Mouse (Mus musculus): ENCODE measurements around the gene Exosc1. TPM values are rescaled to one million over a fixed set of nuclear protein-coding genes. Genes with fewer than 3 reads are reported as not detected.
A peak's percentile ranks its signal among the peaks of the same experiment; 100 is the strongest.

Gene Exosc1
- polyA plus RNA-seq, 1 experiment from 2014 or later, result 69.3 TPM

DNA sequence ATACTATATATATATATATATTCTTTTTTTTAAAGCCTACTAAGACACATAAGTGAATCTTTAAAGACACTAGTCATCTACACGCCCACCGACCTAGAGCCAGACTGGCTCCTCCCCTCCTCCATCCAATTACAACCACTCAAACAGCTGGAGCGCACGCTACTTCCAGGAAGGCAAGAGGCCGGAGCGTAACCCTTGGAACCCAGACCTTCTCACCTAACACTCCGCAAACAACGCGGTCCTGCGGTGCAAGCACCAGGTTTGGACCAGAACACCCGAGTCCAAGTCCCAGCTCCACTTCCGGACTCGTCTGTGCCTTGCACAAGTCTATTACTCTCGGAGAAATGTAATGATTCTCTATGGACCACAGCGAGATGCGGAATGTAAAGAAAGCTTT lies 47.2 kb upstream of the Exosc1 start:
- ATAC-seq (replicated peaks; ENCODE audit: low FRiP score, low read depth) (no peak; the same call in 1 of the 2 replicates), DNase-seq (ENCODE audit: low spot score) (peak; percentile 72)
- under 1% methylated on average over 16 of the region's 16 CpGs for WGBS
- H3K4me2 ChIP-seq (ENCODE audit: low read length), result peak overlapping the region; percentile 74
- H3K9me3 ChIP-seq (replicated peaks; ENCODE audit: low read length), result no peaks in the 10 kb centered on the region
- H3K4me1 ChIP-seq (replicated peaks; ENCODE audit: insufficient read depth, low read length), result 0 out of 2 replicates have a peak, but pooled peaks cover 3% of the 10 kb centered on the region
- peak overlapping the region; percentile 86 for H3K4me3 ChIP-seq (replicated peaks; ENCODE audit: low read depth, low read length)
- no peaks in the 10 kb centered on the region for H3K36me3 ChIP-seq (ENCODE audit: insufficient read depth, low read length)
- H3K27me3 ChIP-seq (ENCODE audit: insufficient read depth, low read length), result no peaks in the 10 kb centered on the region
- H3K27ac ChIP-seq, result peak overlapping the region; percentile 95
- peak overlapping the region; percentile 69 for H3K9ac ChIP-seq (ENCODE audit: low read depth, low read length)
- no peak for TF ChIP-seq CTCF (IDR thresholded peaks at IDR 0.05; ENCODE audit: low read depth)

DNA sequence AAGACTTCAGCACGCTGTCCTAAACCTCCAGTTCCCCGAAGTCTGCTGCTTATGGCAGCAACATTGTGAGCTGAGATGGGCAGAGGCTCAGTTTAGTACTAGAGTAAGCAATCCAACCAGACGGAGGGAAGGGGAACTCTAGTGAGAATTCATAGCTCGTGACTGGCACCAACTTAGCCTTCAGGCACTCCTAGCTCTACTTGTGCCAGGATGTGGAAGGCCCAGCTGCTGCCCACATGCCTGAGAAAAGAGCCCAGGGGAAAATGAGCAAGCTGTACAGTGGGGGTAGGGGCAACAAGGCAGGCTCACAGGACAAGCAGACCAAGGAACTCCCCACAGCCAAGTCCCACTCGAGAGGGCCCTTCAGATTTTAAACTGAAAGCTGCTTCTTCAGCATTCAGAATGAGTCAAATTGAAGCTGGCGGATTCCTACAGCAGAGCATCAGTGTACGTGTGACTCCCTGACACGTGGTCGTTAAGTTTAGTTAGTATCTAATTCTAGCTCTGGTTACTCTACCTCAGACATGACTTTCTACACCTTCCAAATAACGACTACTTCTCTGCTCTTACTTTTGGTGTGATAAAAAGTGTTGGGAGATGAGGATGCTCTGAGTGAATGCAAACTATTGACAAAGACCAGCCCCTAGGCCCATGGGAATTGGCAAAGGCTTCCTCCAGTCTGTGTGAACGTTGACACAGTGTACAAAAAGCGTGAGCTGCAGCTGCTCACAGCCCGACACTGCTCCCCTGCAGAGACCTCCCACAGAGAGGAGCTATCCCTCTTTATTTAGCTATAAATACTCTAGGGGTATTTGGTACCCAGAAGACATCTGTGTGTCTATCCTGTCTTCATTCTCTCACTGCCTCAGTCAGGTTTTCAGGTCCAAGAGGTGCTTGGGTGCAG lies 40.9 kb upstream of the Exosc1 start:
- 57% methylated on average over 13 of the region's 13 CpGs for WGBS
- no peak overlapping the region for H3K4me2 ChIP-seq (ENCODE audit: low read length)

GRCm38 (mm10) chr19:41969618-41970017 lies 36.4 kb upstream of the Exosc1 start:
- Histone ChIP-seq H3K4me3 (replicated peaks; ENCODE audit: low read depth, low read length) (no peak overlapping the region), H3K4me1 (replicated peaks; ENCODE audit: insufficient read depth, low read length) (no peaks in the 10 kb centered on the region), H3K27me3 (ENCODE audit: insufficient read depth, low read length) (no peaks in the 10 kb centered on the region), H3K4me2 (ENCODE audit: low read length) (no peak overlapping the region), H3K36me3 (ENCODE audit: insufficient read depth, low read length) (peaks cover 27% of the 10 kb centered on the region; the same call in 1 of the 2 replicates), H3K9me3 (replicated peaks; ENCODE audit: low read length) (no peaks in the 10 kb centered on the region), H3K9ac (ENCODE audit: low read depth, low read length) (no peak overlapping the region), H3K27ac (no peak overlapping the region)
- WGBS, result 93% methylated on average over 7 of the region's 7 CpGs
- ATAC-seq (replicated peaks; ENCODE audit: low FRiP score, low read depth) (no peak), DNase-seq (ENCODE audit: low spot score) (no peak)
- TF ChIP-seq CTCF (IDR thresholded peaks at IDR 0.05; ENCODE audit: low read depth), result no peak

More for the DNA sequence above, 40.9 kb upstream of the Exosc1 start:
- ATAC-seq (replicated peaks; ENCODE audit: low FRiP score, low read depth) (no peak), DNase-seq (ENCODE audit: low spot score) (no peak)
- no peak for TF ChIP-seq CTCF (IDR thresholded peaks at IDR 0.05; ENCODE audit: low read depth)
- Histone ChIP-seq H3K4me1 (replicated peaks; ENCODE audit: insufficient read depth, low read length) (no peaks in the 10 kb centered on the region), H3K36me3 (ENCODE audit: insufficient read depth, low read length) (0 out of 2 replicates have a peak, but pooled peaks cover 3% of the 10 kb centered on the region), H3K4me3 (replicated peaks; ENCODE audit: low read depth, low read length) (no peak overlapping the region), H3K27me3 (ENCODE audit: insufficient read depth, low read length) (no peaks in the 10 kb centered on the region), H3K9me3 (replicated peaks; ENCODE audit: low read length) (no peaks in the 10 kb centered on the region), H3K27ac (0 out of 2 replicates have a peak overlapping the region, but pooled peaks have one; percentile 38), H3K9ac (ENCODE audit: low read depth, low read length) (no peak overlapping the region; the same call in 1 of the 2 replicates)

DNA sequence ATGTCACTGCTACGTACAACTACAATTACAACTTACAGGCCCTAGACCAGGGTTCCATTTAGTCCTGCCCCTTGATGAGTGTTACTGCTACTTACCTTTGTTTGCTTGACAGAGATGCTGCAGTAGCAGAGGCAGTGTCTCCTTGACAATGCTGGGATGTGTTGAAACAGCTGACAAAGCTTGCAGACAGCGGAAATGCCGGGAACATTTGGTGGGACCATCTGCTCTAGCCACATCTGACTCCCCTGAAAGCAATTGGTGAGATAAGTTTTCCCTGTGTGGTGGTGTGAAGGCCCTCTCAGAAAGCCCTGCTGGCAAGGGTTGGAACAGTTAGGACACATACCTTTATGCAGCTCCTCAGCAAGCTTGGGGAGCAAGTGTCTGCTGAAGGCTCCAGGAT lies 20.4 kb upstream of the Exosc1 start:
- H3K36me3 ChIP-seq (ENCODE audit: insufficient read depth, low read length), result peaks cover 83% of the 10 kb centered on the region
- H3K9me3 ChIP-seq (replicated peaks; ENCODE audit: low read length), result no peaks in the 10 kb centered on the region
- H3K27ac ChIP-seq, result no peak overlapping the region
- no peak for TF ChIP-seq CTCF (IDR thresholded peaks at IDR 0.05; ENCODE audit: low read depth)
- no peak overlapping the region for H3K4me2 ChIP-seq (ENCODE audit: low read length)
- ATAC-seq (replicated peaks; ENCODE audit: low FRiP score, low read depth) (no peak), DNase-seq (ENCODE audit: low spot score) (no peak)
- no peak overlapping the region for H3K9ac ChIP-seq (ENCODE audit: low read depth, low read length)
- H3K4me3 ChIP-seq (replicated peaks; ENCODE audit: low read depth, low read length), result no peak overlapping the region
- 85% methylated on average over 3 of the region's 3 CpGs for WGBS
- H3K4me1 ChIP-seq (replicated peaks; ENCODE audit: insufficient read depth, low read length), result no peaks in the 10 kb centered on the region
- H3K27me3 ChIP-seq (ENCODE audit: insufficient read depth, low read length), result no peaks in the 10 kb centered on the region

DNA sequence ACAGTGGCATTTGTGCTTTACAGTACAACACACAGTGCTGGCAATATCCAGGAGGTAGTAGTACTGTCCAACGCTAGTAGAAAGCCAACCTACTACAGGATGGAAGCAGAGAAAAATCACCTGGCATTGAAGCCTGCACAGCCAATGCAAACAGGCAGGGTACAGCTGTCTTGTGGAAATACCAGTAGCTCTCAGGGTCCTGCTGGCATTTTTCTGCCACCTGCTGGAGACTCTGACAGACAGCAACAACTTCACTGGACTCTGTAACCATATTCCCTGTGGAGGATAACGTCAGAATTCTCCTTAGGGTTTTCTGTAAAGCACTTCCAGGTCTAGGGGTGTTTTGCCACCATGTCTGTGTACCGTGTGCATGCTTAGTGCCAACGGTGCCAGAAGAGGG lies 19.1 kb upstream of the Exosc1 start:
- Histone ChIP-seq H3K27ac (no peak overlapping the region), H3K36me3 (ENCODE audit: insufficient read depth, low read length) (peaks cover 78% of the 10 kb centered on the region), H3K9me3 (replicated peaks; ENCODE audit: low read length) (no peaks in the 10 kb centered on the region), H3K9ac (ENCODE audit: low read depth, low read length) (no peak overlapping the region), H3K27me3 (ENCODE audit: insufficient read depth, low read length) (no peaks in the 10 kb centered on the region), H3K4me1 (replicated peaks; ENCODE audit: insufficient read depth, low read length) (no peaks in the 10 kb centered on the region), H3K4me2 (ENCODE audit: low read length) (no peak overlapping the region), H3K4me3 (replicated peaks; ENCODE audit: low read depth, low read length) (no peak overlapping the region)
- ATAC-seq (replicated peaks; ENCODE audit: low FRiP score, low read depth) (no peak), DNase-seq (ENCODE audit: low spot score) (peak; percentile 33)
- WGBS, result 80% methylated on average over 4 of the region's 4 CpGs
- peak; percentile 70 for TF ChIP-seq CTCF (IDR thresholded peaks at IDR 0.05; ENCODE audit: low read depth)

DNA sequence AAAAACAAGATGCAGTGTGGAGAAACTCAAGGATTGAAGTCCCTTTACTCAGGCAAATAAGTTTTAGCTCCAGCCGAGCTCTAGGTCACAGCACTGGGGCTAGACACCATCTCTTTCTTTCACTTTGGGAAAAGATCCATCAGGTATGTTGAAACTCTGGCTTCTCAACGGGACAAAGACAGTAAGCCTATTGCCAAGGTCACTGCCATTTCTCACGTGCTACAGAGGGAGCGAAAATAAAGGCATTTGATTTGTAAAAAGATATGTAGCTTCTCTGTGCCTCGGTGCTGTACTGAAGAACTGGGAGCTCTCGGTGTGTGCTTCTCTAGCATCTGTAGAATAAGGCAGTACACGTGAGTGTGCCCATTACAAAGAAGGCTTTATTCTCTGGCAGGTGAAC lies 10.6 kb upstream of the Exosc1 start:
- no peaks in the 10 kb centered on the region for H3K9me3 ChIP-seq (replicated peaks; ENCODE audit: low read length)
- ATAC-seq (replicated peaks; ENCODE audit: low FRiP score, low read depth) (no peak), DNase-seq (ENCODE audit: low spot score) (no peak)
- no peak for TF ChIP-seq CTCF (IDR thresholded peaks at IDR 0.05; ENCODE audit: low read depth)
- no peak overlapping the region for H3K4me3 ChIP-seq (replicated peaks; ENCODE audit: low read depth, low read length)
- H3K9ac ChIP-seq (ENCODE audit: low read depth, low read length), result no peak overlapping the region
- H3K36me3 ChIP-seq (ENCODE audit: insufficient read depth, low read length), result peaks cover 78% of the 10 kb centered on the region
- 87% methylated on average over 7 of the region's 7 CpGs for WGBS
- H3K27ac ChIP-seq, result no peak overlapping the region
- no peak overlapping the region for H3K4me2 ChIP-seq (ENCODE audit: low read length)
- H3K27me3 ChIP-seq (ENCODE audit: insufficient read depth, low read length), result no peaks in the 10 kb centered on the region
- no peaks in the 10 kb centered on the region for H3K4me1 ChIP-seq (replicated peaks; ENCODE audit: insufficient read depth, low read length)
